Mouse (Mus musculus): ENCODE results near the gene Ssc4d. TPM values are rescaled to one million over a fixed set of nuclear protein-coding genes. Genes with fewer than 3 reads are reported as not detected.
A peak's percentile ranks its signal among the peaks of the same experiment; 100 is the strongest.

The Ssc4d gene
- total and polyA plus RNA-seq, 3 experiments, result 1.9 to 2.9 (median 2.0) TPM

DNA sequence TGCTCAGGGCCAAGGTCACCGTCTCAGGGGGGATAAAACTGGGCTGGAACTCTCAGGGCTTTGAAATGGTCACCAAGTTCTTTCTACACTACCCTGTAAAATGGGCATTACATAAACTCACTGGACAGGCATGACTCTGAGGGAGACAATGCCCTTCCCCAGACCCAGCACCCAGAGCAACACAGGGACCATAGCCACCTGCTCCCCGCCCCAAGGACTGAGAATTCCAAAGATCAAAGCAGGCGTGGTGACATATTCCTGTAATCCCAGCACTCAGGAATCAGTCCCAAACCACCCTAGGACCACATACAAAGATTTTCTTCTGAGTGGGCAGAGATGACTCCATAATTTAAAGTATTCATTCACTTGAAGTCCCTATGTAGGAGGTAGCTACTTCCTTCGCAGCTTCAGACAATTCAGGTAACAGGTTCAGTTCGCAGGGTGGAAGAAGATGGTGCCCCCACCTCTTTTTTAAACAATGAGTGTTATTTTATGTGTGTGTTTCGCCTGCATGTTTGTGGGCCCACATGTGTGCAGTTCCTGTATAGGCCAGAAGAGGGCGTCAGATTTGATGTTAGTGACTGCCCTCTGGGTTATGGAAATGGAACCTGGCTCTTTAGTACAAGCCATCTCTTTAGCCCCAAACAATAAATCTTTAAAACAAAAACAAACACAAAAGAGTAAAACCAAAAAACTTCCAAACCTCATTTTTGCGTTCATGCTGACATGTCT is 56.8 kb downstream of the Ssc4d start:
- no peak for DNase-seq (ENCODE audit: extremely low read depth)
- in situ Hi-C loops (cut with MboI; ENCODE audit: low pct_ligation_motif_present, low pct_unique_long_range_greater_than_20kb, low sequenced_read_pairs), result no loop called here
- TF ChIP-seq CTCF (conservative IDR thresholded peaks at IDR 0.05 in 1 of 2, IDR thresholded peaks at IDR 0.05 in 1 of 2; ENCODE audit: low read depth in 2 of 2, low read length in 2 of 2) (peak; percentile 44 to 47), EP300 (IDR thresholded peaks at IDR 0.05; ENCODE audit: low read length) (no peak)
- H3K36me3 ChIP-seq (replicated peaks in 1 of 2; ENCODE audit: control insufficient read depth in 1 of 2, insufficient read depth in 1 of 2, low read length in 1 of 2), result peaks cover 72 to 95% of the 10 kb centered on the region in 2 experiments
- H3K79me2 ChIP-seq (replicated peaks; ENCODE audit: control insufficient read depth, extremely low read depth, insufficient read depth, poor library complexity, severe bottlenecking), result peaks cover 96% of the 10 kb centered on the region
- no peak overlapping the region for H3K9ac ChIP-seq (ENCODE audit: insufficient read depth, low read depth)
- no peaks in the 10 kb centered on the region for H3K27me3 ChIP-seq (replicated peaks)
- no peak overlapping the region for H3K4me2 ChIP-seq (ENCODE audit: insufficient read depth, low read depth, poor library complexity, severe bottlenecking)
- H3K4me1 ChIP-seq (ENCODE audit: control insufficient read depth in 1 of 2, insufficient read depth in 2 of 2), result peaks cover 6 to 60% of the 10 kb centered on the region in 2 experiments; a peak in 3 of 4 replicates
- no peaks in the 10 kb centered on the region for H3K9me3 ChIP-seq (replicated peaks; ENCODE audit: low read length)
- dilution Hi-C loops (cut with MboI; ENCODE audit: extremely low pct_ligation_motif_present, extremely low pct_unique_long_range_greater_than_20kb, low sequenced_read_pairs), result no loop called here
- H3K4me3 ChIP-seq (replicated peaks in 1 of 3; ENCODE audit: low read depth in 2 of 3, low read length in 2 of 3, poor library complexity in 1 of 3), result no peak overlapping the region
- no peak overlapping the region for H3K27ac ChIP-seq (ENCODE audit: insufficient read depth, low read depth)

DNA sequence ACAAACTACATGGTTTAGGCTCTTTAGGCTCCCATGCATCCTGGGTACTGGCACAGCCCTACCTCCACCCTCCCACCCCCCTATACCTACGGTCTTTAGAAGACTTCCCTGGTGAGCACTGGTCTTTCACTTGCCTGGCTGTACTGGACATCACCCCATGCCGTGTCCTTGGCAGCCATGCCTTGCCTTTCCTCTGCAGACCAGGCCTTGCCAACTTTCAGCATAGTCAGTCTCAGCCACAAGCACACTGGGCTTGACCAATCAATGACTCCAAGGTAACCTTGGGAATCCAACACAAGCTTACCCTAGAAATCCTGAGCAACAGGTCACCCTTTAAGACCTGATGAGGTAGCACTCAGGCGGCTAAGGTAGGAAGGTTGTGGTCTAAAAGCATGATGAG is 57.7 kb downstream of the Ssc4d start:
- peaks cover 96% of the 10 kb centered on the region for H3K79me2 ChIP-seq (replicated peaks; ENCODE audit: control insufficient read depth, extremely low read depth, insufficient read depth, poor library complexity, severe bottlenecking)
- peaks cover 71 to 95% of the 10 kb centered on the region in 2 experiments for H3K36me3 ChIP-seq (replicated peaks in 1 of 2; ENCODE audit: control insufficient read depth in 1 of 2, insufficient read depth in 1 of 2, low read length in 1 of 2)
- dilution Hi-C loops (cut with MboI; ENCODE audit: extremely low pct_ligation_motif_present, extremely low pct_unique_long_range_greater_than_20kb, low sequenced_read_pairs), result no loop called here
- no peak for TF ChIP-seq GABPA (IDR thresholded peaks at IDR 0.05; ENCODE audit: insufficient replicate concordance, low read depth, low read length)
- no peak for TF ChIP-seq HCFC1 (IDR thresholded peaks at IDR 0.05; ENCODE audit: low read depth, low read length)
- H3K9me3 ChIP-seq (replicated peaks; ENCODE audit: low read length), result no peaks in the 10 kb centered on the region
- H3K27me3 ChIP-seq (replicated peaks), result no peaks in the 10 kb centered on the region
- peaks cover 6 to 64% of the 10 kb centered on the region in 2 experiments; a peak in 3 of 4 replicates for H3K4me1 ChIP-seq (ENCODE audit: control insufficient read depth in 1 of 2, insufficient read depth in 2 of 2)
- DNase-seq (ENCODE audit: extremely low read depth), result no peak
- H3K9ac ChIP-seq (ENCODE audit: insufficient read depth, low read depth), result no peak overlapping the region
- no peak overlapping the region for H3K4me3 ChIP-seq (replicated peaks in 1 of 3; ENCODE audit: low read depth in 2 of 3, low read length in 2 of 3, poor library complexity in 1 of 3)
- in situ Hi-C loops (cut with MboI; ENCODE audit: low pct_ligation_motif_present, low pct_unique_long_range_greater_than_20kb, low sequenced_read_pairs), result no loop called here
- no peak overlapping the region for H3K4me2 ChIP-seq (ENCODE audit: insufficient read depth, low read depth, poor library complexity, severe bottlenecking)
- no peak overlapping the region for H3K27ac ChIP-seq (ENCODE audit: insufficient read depth, low read depth)

DNA sequence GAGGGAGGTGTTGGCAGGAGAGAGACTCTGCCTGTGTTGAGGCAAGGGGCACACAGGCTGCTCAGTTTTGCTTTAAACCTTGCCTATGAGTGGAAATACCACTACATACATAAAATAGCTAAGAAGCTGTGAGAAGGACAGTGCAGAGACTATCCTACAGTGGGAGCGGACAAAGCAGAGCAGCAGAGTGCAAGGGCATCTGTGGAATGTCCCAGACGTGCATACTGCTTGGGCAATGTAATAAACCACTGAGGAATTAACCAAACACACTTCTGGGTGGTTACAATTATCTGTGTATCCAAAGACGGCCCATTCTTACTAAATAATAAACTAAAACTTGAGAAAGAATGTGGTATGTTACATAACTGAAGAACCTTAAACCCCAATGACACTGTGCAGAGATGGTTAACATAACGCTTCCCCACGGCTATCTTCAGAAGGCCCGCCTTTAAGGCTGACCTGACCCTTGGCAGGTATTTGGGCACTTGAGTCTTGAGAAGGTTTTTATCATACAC is 58.2 kb downstream of the Ssc4d start:
- no peak overlapping the region for H3K9ac ChIP-seq (ENCODE audit: insufficient read depth, low read depth)
- H3K27ac ChIP-seq (ENCODE audit: insufficient read depth, low read depth), result no peak overlapping the region
- DNase-seq (ENCODE audit: extremely low read depth), result no peak
- in situ Hi-C loops (cut with MboI; ENCODE audit: low pct_ligation_motif_present, low pct_unique_long_range_greater_than_20kb, low sequenced_read_pairs), result no loop called here
- no peaks in the 10 kb centered on the region for H3K9me3 ChIP-seq (replicated peaks; ENCODE audit: low read length)
- TF ChIP-seq HCFC1 (IDR thresholded peaks at IDR 0.05; ENCODE audit: low read depth, low read length) (no peak), MEF2A (IDR thresholded peaks at IDR 0.05; ENCODE audit: borderline replicate concordance, low read depth, low read length) (no peak), TCF12 (IDR thresholded peaks at IDR 0.05; ENCODE audit: low read depth, low read length) (no peak), E2F4 (IDR thresholded peaks at IDR 0.05; ENCODE audit: insufficient replicate concordance, low read depth, low read length) (no peak), NRF1 (IDR thresholded peaks at IDR 0.05; ENCODE audit: low read depth, low read length) (no peak), EP300 (IDR thresholded peaks at IDR 0.05; ENCODE audit: low read length) (no peak), ZMIZ1 (IDR thresholded peaks at IDR 0.05; ENCODE audit: low read depth, low read length) (no peak), MAX (IDR thresholded peaks at IDR 0.05; ENCODE audit: low read length) (no peak)
- dilution Hi-C loops (cut with MboI; ENCODE audit: extremely low pct_ligation_motif_present, extremely low pct_unique_long_range_greater_than_20kb, low sequenced_read_pairs), result no loop called here
- H3K27me3 ChIP-seq (replicated peaks), result no peaks in the 10 kb centered on the region
- peaks cover 6 to 63% of the 10 kb centered on the region in 2 experiments; a peak in 3 of 4 replicates for H3K4me1 ChIP-seq (ENCODE audit: control insufficient read depth in 1 of 2, insufficient read depth in 2 of 2)
- H3K36me3 ChIP-seq (replicated peaks in 1 of 2; ENCODE audit: control insufficient read depth in 1 of 2, insufficient read depth in 1 of 2, low read length in 1 of 2), result peaks cover 72 to 95% of the 10 kb centered on the region in 2 experiments
- no peak overlapping the region for H3K4me3 ChIP-seq (replicated peaks in 1 of 3; ENCODE audit: low read depth in 2 of 3, low read length in 2 of 3, poor library complexity in 1 of 3)
- H3K79me2 ChIP-seq (replicated peaks; ENCODE audit: control insufficient read depth, extremely low read depth, insufficient read depth, poor library complexity, severe bottlenecking), result peaks cover 95% of the 10 kb centered on the region
- no peak overlapping the region for H3K4me2 ChIP-seq (ENCODE audit: insufficient read depth, low read depth, poor library complexity, severe bottlenecking)
